Mouse (Mus musculus) liver, embryonic 14.5 days (tissue): ENCODE results near the gene Astn2.

ENCODE experiments used
- CTCF ChIP-seq: IDR thresholded peaks from 2 replicates; pipeline ENCODE4 v1.5.1; 2016; ENCODE audit warnings: antibody characterized with exemption, low read depth, control low read depth
- EP300 ChIP-seq: IDR thresholded peaks from 2 replicates; pipeline ENCODE4 v1.6.1; 2016; ENCODE audit warnings: antibody characterized with exemption, low read depth

GRCm38 (mm10) chr4:65495705-65496462 is 908.5 kb downstream of the Astn2 start:
- TF ChIP-seq CTCF (no peak), EP300 (no peak)
